Mouse (Mus musculus) liver, embryonic 14.5 days (tissue): ENCODE results near the gene Morn1. TPM values are rescaled to one million over a fixed set of nuclear protein-coding genes. Genes with fewer than 3 reads are reported as not detected.
A peak's percentile ranks its signal among the peaks of the same experiment; 100 is the strongest.

Source experiments
- ATAC-seq: fragments of 200-750 bp; cut with Nextera tagmentation; 2 replicates; pipeline ENCODE4 v1.8.0; 2017; ENCODE audit warnings: moderate number of reproducible peaks, mild to moderate bottlenecking, moderate library complexity; ENCODE audit not compliant: insufficient read depth
- DNase-seq, 3 experiments: peaks; one replicate each; pipeline ENCODE4 v3.0.0-alpha.2; 2012 to 2013; ENCODE audit warnings: low read depth in 3 of 3, low spot score in 3 of 3
- H3K27ac ChIP-seq: fragments of 300-500 bp; sonication (generic); 2 replicates; pipeline ENCODE4 v1.5.1; 2014; ENCODE audit warnings: moderate library complexity, mild to moderate bottlenecking, control low read depth, inconsistent platforms
- H3K27me3 ChIP-seq: fragments of 300-500 bp; sonication (generic); 2 replicates; pipeline ENCODE4 v1.6.1; 2014; ENCODE audit warnings: mild to moderate bottlenecking, low read length, moderate library complexity; ENCODE audit not compliant: control insufficient read depth, insufficient read depth
- H3K36me3 ChIP-seq: fragments of 300-500 bp; sonication (generic); replicated peaks from 2 replicates; pipeline ENCODE4 v1.6.1; 2014; ENCODE audit warnings: low read depth; ENCODE audit not compliant: control insufficient read depth, insufficient read depth
- H3K4me1 ChIP-seq, 2 experiments: fragments of 200-500 bp in 1 of 2; fragments of 300-500 bp in 1 of 2; sonication (generic) in 1 of 2; replicated peaks; 2 replicates each; pipeline ENCODE4 v1.6.1; 2012 to 2014; ENCODE audit warnings: antibody characterized with exemption in 1 of 2, inconsistent platforms in 1 of 2, low read length in 1 of 2; ENCODE audit not compliant: control insufficient read depth in 2 of 2, insufficient read depth in 2 of 2
- H3K4me2 ChIP-seq: fragments of 300-500 bp; sonication (generic); 2 replicates; pipeline ENCODE4 v1.6.1; 2014; ENCODE audit warnings: low read depth, mild to moderate bottlenecking, control low read depth, moderate library complexity
- H3K4me3 ChIP-seq, 2 experiments: fragments of 200-500 bp in 1 of 2; fragments of 300-500 bp in 1 of 2; sonication (generic) in 1 of 2; 2 replicates each; pipeline ENCODE4 v1.5.1; 2012 to 2014; ENCODE audit warnings: low read depth in 2 of 2, low read length in 2 of 2, mild to moderate bottlenecking in 2 of 2, control low read depth in 1 of 2, inconsistent platforms in 1 of 2, moderate library complexity in 1 of 2; ENCODE audit not compliant: insufficient read depth in 1 of 2
- H3K9ac ChIP-seq: fragments of 300-500 bp; sonication (generic); replicated peaks from 2 replicates; pipeline ENCODE4 v1.6.1; 2014; ENCODE audit warnings: mild to moderate bottlenecking, control low read depth, moderate library complexity
- H3K9me3 ChIP-seq: fragments of 300-500 bp; sonication (generic); 2 replicates; pipeline ENCODE4 v1.6.1; 2016; ENCODE audit warnings: low read length, mixed read lengths; ENCODE audit not compliant: control insufficient read depth
- CTCF ChIP-seq: IDR thresholded peaks from 2 replicates; pipeline ENCODE4 v1.5.1; 2016; ENCODE audit warnings: antibody characterized with exemption, low read depth, control low read depth
- EP300 ChIP-seq: IDR thresholded peaks from 2 replicates; pipeline ENCODE4 v1.6.1; 2016; ENCODE audit warnings: antibody characterized with exemption, low read depth
- WGBS: fragments of 180-500 bp; shearing (Covaris S2); extraction: QIAGEN DNeasy Blood & Tissue Kit; methylation state at CpG from one replicate; pipeline ENCODE4 v1.1.7; 2014; ENCODE audit not compliant: insufficient replicate concordance; 5-methylcytosine and 5-hydroxymethylcytosine counted together
- polyA plus RNA-seq, 2 experiments: library from polyadenylated mRNA; depleted of rRNA in 1 of 2; stranded (reverse) in 1 of 2; unstranded in 1 of 2; fragments of >200 nt; fragmentation: Nextera tagmentation in 1 of 2; extraction: Ambion mirVana in 1 of 2; gene quantifications; 2 replicates each; pipeline versions ENCODE4 v1.2.1 to v1.2.3; 2012 to 2014

Morn1 gene
- polyA plus RNA-seq, 2 experiments, result 0.85 to 1.1 TPM

- H3K9me3 ChIP-seq, result no peaks in the 10 kb centered on the region
- no peak for DNase-seq
- peaks cover 10% of the 10 kb centered on the region for H3K27me3 ChIP-seq
- H3K4me1 ChIP-seq, result peaks cover 0 to 10% of the 10 kb centered on the region in 2 experiments; a peak in 2 of 4 replicates
- H3K27ac ChIP-seq, result no peak overlapping the region
- no peak overlapping the region for H3K9ac ChIP-seq
- H3K36me3 ChIP-seq, result no peaks in the 10 kb centered on the region
- H3K4me3 ChIP-seq, result peak overlapping the region in 1 of 2 experiments; percentile 49; a peak in 2 of 4 replicates
- ATAC-seq, result no peak
- H3K4me2 ChIP-seq, result peak overlapping the region; percentile 66
- TF ChIP-seq EP300 (no peak), CTCF (no peak)
- 24% methylated on average over 12 of the region's 12 CpGs for WGBS
Observed at GRCm38 (mm10) chr4:155151221-155151788, 64.9 kb downstream of the Morn1 start.

DNA sequence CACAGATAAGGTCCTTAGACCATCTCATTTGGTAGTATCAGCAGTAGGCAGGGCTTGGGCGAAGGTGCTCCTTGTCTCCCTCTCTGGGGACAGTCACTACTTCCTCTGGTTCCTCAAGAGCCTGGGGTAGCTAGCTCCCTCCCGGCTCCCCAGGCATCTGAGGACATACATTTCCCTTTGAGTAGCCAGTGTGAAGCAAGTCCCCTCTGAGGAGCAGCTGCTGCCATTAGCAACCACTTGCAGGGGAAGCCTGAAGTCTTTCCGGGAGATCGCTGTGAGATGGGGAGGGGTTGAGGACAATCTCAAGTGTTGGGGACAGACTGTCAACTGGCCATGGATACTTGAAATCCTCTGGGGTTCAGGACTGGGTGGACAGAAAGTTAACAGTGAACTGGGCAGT, 65.5 kb downstream of the Morn1 start:
- H3K4me3 ChIP-seq, result no peak overlapping the region
- peaks cover 0 to 10% of the 10 kb centered on the region in 2 experiments; a peak in 2 of 4 replicates for H3K4me1 ChIP-seq
- no peak overlapping the region for H3K9ac ChIP-seq
- no peaks in the 10 kb centered on the region; the same call in 1 of the 2 replicates for H3K36me3 ChIP-seq
- ATAC-seq, result no peak
- H3K27me3 ChIP-seq, result peaks cover 10% of the 10 kb centered on the region
- H3K9me3 ChIP-seq, result no peaks in the 10 kb centered on the region
- no peak overlapping the region for H3K4me2 ChIP-seq
- DNase-seq, result no peak
- H3K27ac ChIP-seq, result no peak overlapping the region
- WGBS, result 35% methylated on average over 4 of the region's 4 CpGs
- TF ChIP-seq CTCF (no peak), EP300 (no peak)

- Histone ChIP-seq H3K9me3 (no peaks in the 10 kb centered on the region), H3K27me3 (peaks cover 10% of the 10 kb centered on the region), H3K36me3 (no peaks in the 10 kb centered on the region; the same call in none of the 2 replicates), H3K4me1 (peaks cover 0 to 10% of the 10 kb centered on the region in 2 experiments; a peak in 2 of 4 replicates), H3K4me2 (no peak overlapping the region), H3K9ac (no peak overlapping the region), H3K4me3 (no peak overlapping the region), H3K27ac (no peak overlapping the region)
- WGBS, result 70% methylated on average over 6 of the region's 6 CpGs
- DNase-seq, result no peak
- TF ChIP-seq EP300 (no peak), CTCF (no peak)
- ATAC-seq, result no peak
Observed at GRCm38 (mm10) chr4:155152476-155152875, 66.1 kb downstream of the Morn1 start.

DNA sequence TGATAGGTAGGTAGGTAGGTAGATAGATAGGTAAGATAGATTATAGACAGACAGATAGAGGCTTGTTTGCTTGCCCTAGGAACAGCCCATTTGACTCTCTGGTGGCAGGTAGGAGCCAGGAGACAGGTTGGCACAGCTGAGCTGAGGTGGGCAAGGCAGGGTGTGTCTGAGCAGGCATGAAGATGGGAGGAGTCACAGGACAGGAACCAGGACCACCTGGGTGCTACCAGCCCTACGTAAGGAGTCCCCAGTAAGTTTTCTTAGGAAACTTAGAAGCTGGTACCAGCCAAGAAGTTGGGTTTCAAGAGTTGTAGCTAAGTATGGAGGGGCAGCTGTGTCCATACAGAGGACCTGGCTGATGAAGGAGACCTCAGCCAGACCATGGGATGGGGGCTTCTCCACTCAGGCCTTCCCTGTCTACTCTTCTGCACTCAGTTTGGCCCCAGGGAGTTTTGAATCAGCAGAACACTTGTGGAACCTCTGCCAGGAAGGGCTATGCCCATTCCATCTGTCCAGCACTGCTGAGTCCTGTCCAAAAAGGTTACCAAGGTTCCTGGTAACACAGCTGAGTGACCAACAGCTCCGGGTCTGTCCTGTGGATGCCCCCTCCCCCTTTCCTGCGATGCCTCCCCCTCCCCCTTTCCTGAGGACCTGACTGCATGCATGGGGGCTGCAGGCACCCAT, 67.2 kb downstream of the Morn1 start:
- ATAC-seq, result no peak
- H3K4me2 ChIP-seq, result no peak overlapping the region
- peaks cover 10% of the 10 kb centered on the region for H3K27me3 ChIP-seq
- TF ChIP-seq EP300 (no peak), CTCF (no peak)
- WGBS, result 59% methylated on average over 3 of the region's 3 CpGs
- H3K4me1 ChIP-seq, result peaks cover 0 to 10% of the 10 kb centered on the region in 2 experiments; a peak in 2 of 4 replicates
- no peaks in the 10 kb centered on the region for H3K9me3 ChIP-seq
- H3K4me3 ChIP-seq, result no peak overlapping the region
- H3K36me3 ChIP-seq, result no peaks in the 10 kb centered on the region; the same call in none of the 2 replicates
- DNase-seq, result no peak
- no peak overlapping the region for H3K27ac ChIP-seq
- H3K9ac ChIP-seq, result no peak overlapping the region

DNA sequence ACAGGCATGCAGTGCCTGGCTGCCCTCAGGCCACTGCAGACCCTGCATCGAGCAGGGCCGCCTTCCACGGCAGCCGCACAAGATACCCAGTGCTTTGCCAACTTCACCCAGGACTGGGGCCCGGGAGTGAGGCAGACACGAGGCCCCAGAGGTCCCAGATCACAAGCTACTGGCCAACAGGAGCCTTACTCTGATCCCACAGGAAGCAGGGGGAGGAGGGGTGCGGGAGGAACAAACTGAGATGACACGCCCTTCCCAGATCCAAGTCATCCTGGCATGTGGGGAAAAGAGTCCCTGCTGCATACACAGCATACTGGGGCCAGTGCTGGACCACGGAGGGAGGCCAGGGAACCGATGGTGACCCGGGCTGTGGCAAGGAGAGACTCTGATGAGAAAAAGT, 68.6 kb downstream of the Morn1 start:
- H3K4me3 ChIP-seq, result no peak overlapping the region
- TF ChIP-seq CTCF (no peak), EP300 (no peak)
- peaks cover 0 to 9% of the 10 kb centered on the region in 2 experiments; a peak in 2 of 4 replicates for H3K4me1 ChIP-seq
- no peaks in the 10 kb centered on the region for H3K9me3 ChIP-seq
- no peaks in the 10 kb centered on the region; the same call in none of the 2 replicates for H3K36me3 ChIP-seq
- ATAC-seq (no peak), DNase-seq (no peak)
- H3K27ac ChIP-seq, result no peak overlapping the region
- H3K27me3 ChIP-seq, result peaks cover 10% of the 10 kb centered on the region
- 55% methylated on average over 11 of the region's 11 CpGs for WGBS
- no peak overlapping the region for H3K9ac ChIP-seq
- H3K4me2 ChIP-seq, result no peak overlapping the region
